Mouse (Mus musculus) MEL (cell line): ENCODE measurements around the gene Slc25a45. TPM values are rescaled to one million over a fixed set of nuclear protein-coding genes. Genes with fewer than 3 reads are reported as not detected.

ENCODE experiments used
- DNase-seq: peaks from one replicate; pipeline ENCODE4 v3.0.0; 2011; ENCODE audit warnings: low read depth, low spot score
- H3K27ac ChIP-seq: 2 replicates; pipeline ENCODE4 v1.5.1; 2012; ENCODE audit warnings: low read depth, mild to moderate bottlenecking, control low read depth, low read length, moderate library complexity; ENCODE audit not compliant: control insufficient read depth
- H3K27me3 ChIP-seq, 2 experiments: fragments of 150-350 bp in 1 of 2; sonication (generic) in 1 of 2; 2 replicates each; pipeline ENCODE4 v1.6.1; 2012; ENCODE audit warnings: low read length in 2 of 2, mild to moderate bottlenecking in 2 of 2, improper control_type of control experiment in 1 of 2, moderate library complexity in 1 of 2; ENCODE audit not compliant: insufficient read depth in 2 of 2, control insufficient read depth in 1 of 2
- H3K36me3 ChIP-seq, 2 experiments: 2 replicates each; pipeline ENCODE4 v1.6.1; 2012 to 2014; ENCODE audit warnings: low read length in 2 of 2, improper control_type of control experiment in 1 of 2, inconsistent platforms in 1 of 2, mild to moderate bottlenecking in 1 of 2; ENCODE audit not compliant: insufficient read depth in 2 of 2, control insufficient read depth in 1 of 2
- H3K4me1 ChIP-seq, 2 experiments: fragments of 150-350 bp in 1 of 2; sonication (generic) in 1 of 2; 2 replicates each; pipeline ENCODE4 v1.6.1; 2012; ENCODE audit warnings: low read length in 2 of 2, improper control_type of control experiment in 1 of 2, mild to moderate bottlenecking in 1 of 2; ENCODE audit not compliant: insufficient read depth in 2 of 2, control insufficient read depth in 1 of 2
- H3K4me3 ChIP-seq, 2 experiments: fragments of 150-350 bp in 1 of 2; sonication (generic) in 1 of 2; 2 replicates each; pipeline ENCODE4 v1.5.1; 2012; ENCODE audit warnings: low read depth in 2 of 2, low read length in 2 of 2, mild to moderate bottlenecking in 2 of 2, moderate library complexity in 2 of 2, control low read depth in 1 of 2, improper control_type of control experiment in 1 of 2; ENCODE audit not compliant: control insufficient read depth in 1 of 2, insufficient read depth in 1 of 2
- H3K79me2 ChIP-seq: 2 replicates; pipeline ENCODE4 v1.6.1; 2012; ENCODE audit warnings: mild to moderate bottlenecking, low read length, moderate library complexity; ENCODE audit not compliant: control insufficient read depth, poor library complexity, insufficient read depth
- H3K9ac ChIP-seq: 2 replicates; pipeline ENCODE4 v1.6.1; 2012; ENCODE audit warnings: low read depth, mild to moderate bottlenecking, control low read depth, low read length, moderate library complexity; ENCODE audit not compliant: control insufficient read depth, poor library complexity, severe bottlenecking
- H3K9me3 ChIP-seq: fragments of 150-350 bp; sonication (generic); replicated peaks from 2 replicates; pipeline ENCODE4 v1.6.1; 2012; ENCODE audit warnings: mild to moderate bottlenecking, low read length, improper control_type of control experiment, moderate library complexity; ENCODE audit not compliant: insufficient read depth
- CHD1 ChIP-seq: IDR thresholded peaks from 2 replicates; pipeline ENCODE4 v1.6.1; 2012; ENCODE audit warnings: low read depth, mild to moderate bottlenecking, inconsistent platforms, low read length, improper control_type of control experiment
- E2F4 ChIP-seq: IDR thresholded peaks from 2 replicates; pipeline ENCODE4 v1.6.1; 2011; ENCODE audit warnings: low read depth, low read length, improper control_type of control experiment, borderline replicate concordance
- GATA1 ChIP-seq: IDR thresholded peaks from 2 replicates; pipeline ENCODE4 v1.6.1; 2011; ENCODE audit warnings: low read depth, low read length, improper control_type of control experiment
- HCFC1 ChIP-seq: IDR thresholded peaks from 2 replicates; pipeline ENCODE4 v1.6.1; 2012; ENCODE audit warnings: low read depth, mild to moderate bottlenecking, inconsistent platforms, low read length, improper control_type of control experiment, moderate library complexity
- KAT2A ChIP-seq: conservative IDR thresholded peaks from 2 replicates; pipeline ENCODE4 v1.6.1; 2012; ENCODE audit warnings: low read depth, low read length, improper control_type of control experiment, inconsistent platforms
- MAFK ChIP-seq: IDR thresholded peaks from 2 replicates; pipeline ENCODE4 v1.6.1; 2011; ENCODE audit warnings: low read depth, mild to moderate bottlenecking, low read length, improper control_type of control experiment, borderline replicate concordance
- MYC ChIP-seq: IDR thresholded peaks from 2 replicates; pipeline ENCODE4 v1.6.1; 2011; ENCODE audit warnings: low read depth, mild to moderate bottlenecking, low read length, improper control_type of control experiment, moderate library complexity
- NELFE ChIP-seq: IDR thresholded peaks from 2 replicates; pipeline ENCODE4 v1.6.1; 2011; ENCODE audit warnings: low read depth, low read length, improper control_type of control experiment
- POLR2AphosphoS5 ChIP-seq: IDR thresholded peaks from 2 replicates; pipeline ENCODE4 v1.6.1; 2012; ENCODE audit warnings: low read depth, borderline replicate concordance, mild to moderate bottlenecking, inconsistent platforms, low read length, moderate library complexity, mixed read lengths
- SMC3 ChIP-seq: IDR thresholded peaks from 2 replicates; pipeline ENCODE4 v1.6.1; 2011; ENCODE audit warnings: low read depth, low read length, improper control_type of control experiment
- TBP ChIP-seq: IDR thresholded peaks from 2 replicates; pipeline ENCODE4 v1.8.0; 2011; ENCODE audit warnings: low read depth, low read length, improper control_type of control experiment
- TCF12 ChIP-seq: IDR thresholded peaks from 2 replicates; pipeline ENCODE4 v1.6.1; 2014; ENCODE audit warnings: low read depth, mild to moderate bottlenecking, inconsistent platforms, low read length, improper control_type of control experiment, moderate library complexity
- UBTF ChIP-seq: IDR thresholded peaks from 2 replicates; pipeline ENCODE4 v1.6.1; 2012; ENCODE audit warnings: low read depth, mild to moderate bottlenecking, inconsistent platforms, low read length, improper control_type of control experiment, moderate library complexity, borderline replicate concordance; ENCODE audit not compliant: insufficient read depth
- ZC3H11A ChIP-seq: IDR thresholded peaks from 2 replicates; pipeline ENCODE4 v1.6.1; 2012; ENCODE audit warnings: low read depth, mild to moderate bottlenecking, inconsistent platforms, low read length, improper control_type of control experiment
- ZNF384 ChIP-seq: IDR thresholded peaks from 2 replicates; pipeline ENCODE4 v1.6.1; 2012; ENCODE audit warnings: low read depth, mild to moderate bottlenecking, inconsistent platforms, low read length, improper control_type of control experiment
- polyA plus RNA-seq, 2 experiments: library from polyadenylated mRNA; stranded (reverse) in 1 of 2; unstranded in 1 of 2; fragments of >175 nt in 1 of 2; fragments of >200 nt in 1 of 2; gene quantifications; 2 replicates each; pipeline versions ENCODE4 v1.2.1 to v1.2.4; 2012; ENCODE audit warnings: low replicate concordance in 2 of 2, low read depth in 1 of 2; ENCODE audit not compliant: insufficient read length in 2 of 2, insufficient read depth in 1 of 2, missing spikeins in 1 of 2
- total RNA-seq: library from RNA; depleted of rRNA; stranded (reverse); fragments of 300-350 nt; gene quantifications from 2 replicates; pipeline ENCODE4 v1.2.3, GENCODE M21; 2012

Gene Slc25a45
- total and polyA plus RNA-seq, 3 experiments = 23.5 to 30.7 TPM; not detected in 1

- Histone ChIP-seq H3K4me3 (no peak overlapping the region), H3K27me3 (no peaks in the 10 kb centered on the region)
- no peak for DNase-seq
These were observed 26.1 kb upstream of the Slc25a45 start for GRCm38 (mm10) chr19:5851481-5851971.

GRCm38 (mm10) chr19:5852035-5852722 is 25.4 kb upstream of the Slc25a45 start:
- DNase-seq = no peak
- H3K4me1 ChIP-seq = peaks cover 12 to 36% of the 10 kb centered on the region in 2 experiments
- peaks cover 2 to 27% of the 10 kb centered on the region in 2 experiments; a peak in 3 of 4 replicates for H3K36me3 ChIP-seq
- H3K27me3 ChIP-seq = no peaks in the 10 kb centered on the region
- no peaks in the 10 kb centered on the region; the same call in 1 of the 2 replicates for H3K79me2 ChIP-seq
- H3K27ac ChIP-seq = no peak overlapping the region
- H3K4me3 ChIP-seq = no peak overlapping the region
- H3K9ac ChIP-seq = no peak overlapping the region
- H3K9me3 ChIP-seq = no peaks in the 10 kb centered on the region
- TF ChIP-seq E2F4 (no peak), GATA1 (no peak), HCFC1 (no peak), TCF12 (no peak), SMC3 (no peak), NELFE (no peak), CHD1 (no peak), MAFK (no peak), ZC3H11A (no peak), TBP (no peak), POLR2AphosphoS5 (no peak), UBTF (no peak), ZNF384 (no peak), KAT2A (no peak)

More at GRCm38 (mm10) chr19:5851481-5851971, 26.1 kb upstream of the Slc25a45 start:
- TF ChIP-seq MYC (no peak), UBTF (no peak), KAT2A (no peak), NELFE (no peak), POLR2AphosphoS5 (no peak)
- H3K27ac ChIP-seq = no peak overlapping the region
- H3K36me3 ChIP-seq = peaks cover 2 to 27% of the 10 kb centered on the region in 2 experiments; a peak in 3 of 4 replicates
- H3K9me3 ChIP-seq = no peaks in the 10 kb centered on the region
- H3K79me2 ChIP-seq = no peaks in the 10 kb centered on the region; the same call in 1 of the 2 replicates
- H3K9ac ChIP-seq = no peak overlapping the region
- peaks cover 12 to 41% of the 10 kb centered on the region in 2 experiments for H3K4me1 ChIP-seq
